Mouse (Mus musculus) testis, adult 2 months (tissue): ENCODE data around the gene Thumpd3. TPM values are rescaled to one million over a fixed set of nuclear protein-coding genes. Genes with fewer than 3 reads are reported as not detected.

Experiments
- H3K27ac ChIP-seq: fragments of 200-500 bp; 2 replicates; pipeline ENCODE4 v1.5.1; 2012; ENCODE audit warnings: low read depth, low read length; ENCODE audit not compliant: control insufficient read depth, insufficient read depth
- H3K27me3 ChIP-seq: fragments of 200-500 bp; 2 replicates; pipeline ENCODE4 v1.6.1; 2012; ENCODE audit warnings: mild to moderate bottlenecking, low read length, moderate library complexity; ENCODE audit not compliant: control insufficient read depth, insufficient read depth
- H3K36me3 ChIP-seq: fragments of 200-500 bp; 2 replicates; pipeline ENCODE4 v1.6.1; 2012; ENCODE audit warnings: mild to moderate bottlenecking, low read length; ENCODE audit not compliant: control insufficient read depth, insufficient read depth
- H3K4me1 ChIP-seq: fragments of 200-500 bp; 2 replicates; pipeline ENCODE4 v1.6.1; 2012; ENCODE audit warnings: low read length; ENCODE audit not compliant: control insufficient read depth, insufficient read depth
- H3K4me3 ChIP-seq: fragments of 200-500 bp; 2 replicates; pipeline ENCODE4 v1.5.1; 2012; ENCODE audit warnings: low read depth, mild to moderate bottlenecking, low read length, moderate library complexity, mixed read lengths; ENCODE audit not compliant: control insufficient read depth
- CTCF ChIP-seq: fragments of 200-500 bp; IDR thresholded peaks from 2 replicates; pipeline ENCODE4 v1.5.1; 2012; ENCODE audit warnings: low read depth, mild to moderate bottlenecking, inconsistent platforms, low read length, moderate library complexity; ENCODE audit not compliant: control insufficient read depth, insufficient read depth, insufficient replicate concordance
- POLR2A ChIP-seq: fragments of 200-500 bp; IDR thresholded peaks from 2 replicates; pipeline ENCODE4 v1.6.1; 2012; ENCODE audit warnings: low read depth, mild to moderate bottlenecking, inconsistent platforms, low read length, moderate library complexity; ENCODE audit not compliant: control insufficient read depth
- polyA plus RNA-seq: library from polyadenylated mRNA; depleted of rRNA; stranded (reverse); fragments of >200 nt; gene quantifications from 2 replicates; pipeline ENCODE4 v1.2.3, GENCODE M21; 2012

Thumpd3 gene
- polyA plus RNA-seq, 1 experiment, result 54.4 TPM

- no peaks in the 10 kb centered on the region for H3K36me3 ChIP-seq
- no peak overlapping the region for H3K27ac ChIP-seq
- peaks cover 10% of the 10 kb centered on the region for H3K4me1 ChIP-seq
- H3K4me3 ChIP-seq, result no peak overlapping the region
- H3K27me3 ChIP-seq, result no peaks in the 10 kb centered on the region
- TF ChIP-seq CTCF (no peak), POLR2A (no peak)
Measured at GRCm38 (mm10) chr6:113049159-113049558, 3.1 kb downstream of the Thumpd3 start.

DNA sequence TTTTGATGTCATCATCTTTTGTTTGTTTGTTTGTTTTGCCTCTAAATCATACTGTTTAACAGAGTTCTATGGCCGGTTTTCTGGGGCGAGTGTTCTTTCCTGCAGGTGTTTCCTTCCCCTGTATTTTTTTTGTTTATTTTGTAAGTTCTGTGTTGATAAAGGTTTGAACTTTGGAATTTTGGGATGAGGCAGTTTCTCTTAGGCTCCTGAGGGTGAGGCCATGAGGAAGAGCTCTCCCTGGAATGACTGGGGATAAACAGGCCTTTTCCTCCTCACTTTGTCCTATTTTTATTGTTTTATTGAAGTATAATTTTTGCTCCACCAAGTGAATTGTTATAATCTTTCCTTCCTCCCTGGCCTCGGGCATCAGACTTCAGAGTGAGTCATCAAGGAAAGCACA lies 6.9 kb downstream of the Thumpd3 start:
- H3K27ac ChIP-seq, result no peak overlapping the region
- no peaks in the 10 kb centered on the region for H3K4me1 ChIP-seq
- H3K27me3 ChIP-seq, result no peaks in the 10 kb centered on the region
- no peak overlapping the region for H3K4me3 ChIP-seq
- H3K36me3 ChIP-seq, result no peaks in the 10 kb centered on the region; the same call in 1 of the 2 replicates
- TF ChIP-seq CTCF (no peak), POLR2A (no peak)

- H3K27me3 ChIP-seq, result no peaks in the 10 kb centered on the region
- no peaks in the 10 kb centered on the region for H3K4me1 ChIP-seq
- no peaks in the 10 kb centered on the region; the same call in 1 of the 2 replicates for H3K36me3 ChIP-seq
- no peak overlapping the region for H3K4me3 ChIP-seq
- TF ChIP-seq CTCF (no peak), POLR2A (no peak)
- no peak overlapping the region for H3K27ac ChIP-seq
Measured at GRCm38 (mm10) chr6:113054552-113055107, 8.6 kb downstream of the Thumpd3 start.

GRCm38 (mm10) chr6:113060892-113061563 lies 15.0 kb downstream of the Thumpd3 start:
- peaks cover 3% of the 10 kb centered on the region for H3K36me3 ChIP-seq
- no peaks in the 10 kb centered on the region for H3K27me3 ChIP-seq
- no peak overlapping the region for H3K4me3 ChIP-seq
- no peak overlapping the region for H3K27ac ChIP-seq
- no peak for TF ChIP-seq CTCF
- TF ChIP-seq POLR2A, result no peak
- no peaks in the 10 kb centered on the region for H3K4me1 ChIP-seq

DNA sequence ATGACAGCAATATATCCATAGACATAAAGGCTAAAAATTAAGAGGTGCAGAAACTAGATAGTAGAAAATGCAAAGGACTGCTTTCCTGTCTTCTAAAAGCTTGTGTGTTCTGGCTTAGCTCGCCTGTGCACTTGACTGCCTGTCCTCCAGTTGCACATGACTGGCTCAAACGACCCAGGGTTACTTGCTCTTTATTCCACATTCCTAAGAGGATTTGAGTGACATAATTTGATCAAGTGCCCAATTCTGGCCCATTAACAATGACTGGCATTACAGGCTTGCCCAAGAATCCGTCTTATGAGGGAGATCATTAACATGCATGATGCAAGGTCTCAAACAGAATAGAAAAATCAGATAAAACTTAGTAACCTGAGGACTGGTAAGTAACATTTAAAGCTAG lies 16.2 kb downstream of the Thumpd3 start:
- TF ChIP-seq POLR2A (no peak), CTCF (no peak)
- Histone ChIP-seq H3K4me1 (no peaks in the 10 kb centered on the region), H3K27me3 (no peaks in the 10 kb centered on the region), H3K36me3 (peaks cover 3% of the 10 kb centered on the region), H3K4me3 (no peak overlapping the region), H3K27ac (no peak overlapping the region)

GRCm38 (mm10) chr6:113063363-113063762 lies 17.3 kb downstream of the Thumpd3 start:
- no peak overlapping the region for H3K27ac ChIP-seq
- H3K4me1 ChIP-seq, result no peaks in the 10 kb centered on the region
- H3K27me3 ChIP-seq, result no peaks in the 10 kb centered on the region
- peak overlapping the region; percentile 13; the same call in 1 of the 2 replicates for H3K4me3 ChIP-seq
- TF ChIP-seq CTCF, result no peak
- no peak for TF ChIP-seq POLR2A
- peaks cover 3% of the 10 kb centered on the region for H3K36me3 ChIP-seq

GRCm38 (mm10) chr6:113065186-113065585 lies 19.2 kb downstream of the Thumpd3 start:
- Histone ChIP-seq H3K36me3 (peaks cover 5% of the 10 kb centered on the region), H3K4me1 (no peaks in the 10 kb centered on the region), H3K4me3 (peak overlapping the region; percentile 24; the same call in 1 of the 2 replicates), H3K27me3 (no peaks in the 10 kb centered on the region), H3K27ac (peak overlapping the region; percentile 67; the same call in 1 of the 2 replicates)
- TF ChIP-seq CTCF, result no peak
- TF ChIP-seq POLR2A, result no peak

GRCm38 (mm10) chr6:113069154-113069553 lies 23.1 kb downstream of the Thumpd3 start:
- H3K4me1 ChIP-seq, result no peaks in the 10 kb centered on the region
- no peak overlapping the region for H3K27ac ChIP-seq
- no peak overlapping the region for H3K4me3 ChIP-seq
- H3K36me3 ChIP-seq, result peaks cover 2% of the 10 kb centered on the region
- TF ChIP-seq POLR2A (no peak), CTCF (no peak)
- H3K27me3 ChIP-seq, result no peaks in the 10 kb centered on the region
